Mouse (Mus musculus): ENCODE results near the gene Fhit. TPM values are rescaled to one million over a fixed set of nuclear protein-coding genes. Genes with fewer than 3 reads are reported as not detected.

Gene Fhit
- polyA plus RNA-seq, 1 experiment from 2014 or later = 7.8 TPM

GRCm38 (mm10) chr14:10452234-10452633 lies 709.6 kb downstream of the Fhit start:
- no peaks in the 10 kb centered on the region for H3K9me3 ChIP-seq
- H3K27ac ChIP-seq = no peak overlapping the region
- H3K4me1 ChIP-seq (replicated peaks) = peaks cover 10% of the 10 kb centered on the region
- H3K4me3 ChIP-seq (replicated peaks) = no peak overlapping the region
- WGBS = 91% methylated on average over 5 of the region's 5 CpGs
- no peak overlapping the region for H3K9ac ChIP-seq (replicated peaks)
- ATAC-seq = no peak
- no peaks in the 10 kb centered on the region for H3K27me3 ChIP-seq
- H3K36me3 ChIP-seq = no peaks in the 10 kb centered on the region
- no peak overlapping the region for H3K4me2 ChIP-seq (replicated peaks)

DNA sequence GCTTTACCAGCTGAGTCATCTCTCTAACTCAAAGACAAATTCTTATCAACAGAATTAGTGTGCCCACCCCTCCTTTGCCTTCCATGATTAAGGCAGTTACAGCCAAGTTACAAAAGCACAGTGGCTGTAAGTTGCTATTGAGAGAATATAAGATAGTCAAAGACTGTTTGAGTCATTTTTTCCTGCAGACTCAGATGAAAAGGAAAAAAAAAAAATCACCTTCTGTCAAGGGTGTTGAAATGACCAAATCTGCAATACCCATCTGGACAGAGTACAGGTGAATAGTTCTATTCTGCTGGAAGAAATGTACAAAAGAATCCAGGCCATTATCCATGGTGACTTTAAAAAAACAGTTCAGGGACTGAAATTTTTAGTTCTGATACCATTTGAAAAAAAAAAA lies 716.5 kb downstream of the Fhit start:
- H3K36me3 ChIP-seq = no peaks in the 10 kb centered on the region
- H3K9ac ChIP-seq (replicated peaks) = no peak overlapping the region
- no peaks in the 10 kb centered on the region for H3K9me3 ChIP-seq
- H3K4me1 ChIP-seq (replicated peaks) = no peaks in the 10 kb centered on the region
- no peak overlapping the region for H3K4me2 ChIP-seq (replicated peaks)
- H3K4me3 ChIP-seq (replicated peaks) = no peak overlapping the region
- no peak for ATAC-seq
- H3K27ac ChIP-seq = no peak overlapping the region
- H3K27me3 ChIP-seq = no peaks in the 10 kb centered on the region

GRCm38 (mm10) chr14:10439007-10439749 lies 722.7 kb downstream of the Fhit start:
- no peaks in the 10 kb centered on the region for H3K27me3 ChIP-seq
- no peaks in the 10 kb centered on the region for H3K36me3 ChIP-seq
- H3K4me1 ChIP-seq (replicated peaks) = no peaks in the 10 kb centered on the region
- H3K9ac ChIP-seq (replicated peaks) = no peak overlapping the region
- WGBS = 55% methylated on average over 1 of the region's 1 CpGs
- no peak overlapping the region for H3K4me2 ChIP-seq (replicated peaks)
- H3K9me3 ChIP-seq = no peaks in the 10 kb centered on the region
- no peak overlapping the region for H3K4me3 ChIP-seq (replicated peaks)
- no peak overlapping the region for H3K27ac ChIP-seq
- no peak for ATAC-seq

- Histone ChIP-seq H3K4me2 (replicated peaks) (no peak overlapping the region), H3K9ac (replicated peaks) (no peak overlapping the region), H3K36me3 (no peaks in the 10 kb centered on the region), H3K4me3 (replicated peaks) (no peak overlapping the region), H3K4me1 (replicated peaks) (no peaks in the 10 kb centered on the region), H3K27ac (no peak overlapping the region), H3K27me3 (no peaks in the 10 kb centered on the region), H3K9me3 (no peaks in the 10 kb centered on the region)
- 90% methylated on average over 1 of the region's 1 CpGs for WGBS
- ATAC-seq = no peak
These were observed 725.6 kb downstream of the Fhit start for GRCm38 (mm10) chr14:10436193-10436592.

DNA sequence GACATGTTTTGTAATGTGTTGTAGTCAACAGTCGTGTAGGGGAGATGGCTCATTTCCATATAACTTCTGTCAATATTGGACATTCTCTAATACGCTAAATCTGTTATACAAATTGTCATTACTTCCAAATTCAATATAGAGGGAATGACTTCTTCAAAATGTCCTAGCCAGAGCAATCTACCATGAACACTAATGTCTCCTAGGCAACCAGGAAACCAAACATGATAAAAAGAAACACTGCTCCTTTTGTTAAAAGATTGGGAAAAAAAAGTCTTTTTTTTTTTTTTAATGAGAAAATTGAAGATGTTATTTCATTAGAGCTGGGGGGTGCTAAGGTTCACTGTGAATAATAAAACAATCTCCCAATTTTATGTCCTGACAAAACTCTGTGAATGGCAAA lies 729.3 kb downstream of the Fhit start:
- WGBS = 87% methylated on average over 2 of the region's 2 CpGs
- ATAC-seq = no peak

DNA sequence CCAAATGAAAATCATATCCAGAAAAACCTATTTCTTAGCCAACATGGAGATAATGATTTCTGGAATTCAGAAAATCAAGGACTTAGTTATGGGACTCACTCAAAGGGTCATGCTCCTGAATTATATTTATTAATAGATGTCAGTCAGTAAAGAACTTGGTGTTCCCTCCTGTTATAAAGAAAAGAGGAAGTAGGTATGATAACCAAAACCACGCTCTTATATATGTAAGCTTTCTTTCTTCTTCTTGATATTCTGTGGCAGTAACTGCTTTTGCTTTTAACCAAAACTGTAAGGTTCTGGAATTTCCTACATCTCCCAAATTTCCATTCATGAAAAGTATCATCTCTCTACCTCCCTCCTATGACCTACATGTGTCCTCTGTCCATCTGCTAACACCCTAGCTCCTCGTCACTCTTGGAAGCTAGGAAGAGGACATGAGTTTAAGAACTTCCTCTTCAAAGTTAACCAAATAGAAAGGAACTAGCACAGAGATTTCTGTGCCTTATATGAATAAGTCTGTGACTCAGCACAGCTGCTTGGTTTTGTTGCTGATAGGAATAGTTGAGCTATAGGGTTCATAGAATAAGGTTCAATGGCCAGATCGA lies 731.3 kb downstream of the Fhit start:
- no peak for ATAC-seq
- H3K27ac ChIP-seq = no peak overlapping the region
- no peaks in the 10 kb centered on the region for H3K4me1 ChIP-seq (replicated peaks)
- no peak overlapping the region for H3K9ac ChIP-seq (replicated peaks)
- no peak overlapping the region for H3K4me3 ChIP-seq (replicated peaks)
- H3K9me3 ChIP-seq = no peaks in the 10 kb centered on the region
- 93% methylated on average over 3 of the region's 3 CpGs for WGBS
- no peak overlapping the region for H3K4me2 ChIP-seq (replicated peaks)
- no peaks in the 10 kb centered on the region for H3K36me3 ChIP-seq
- H3K27me3 ChIP-seq = no peaks in the 10 kb centered on the region

More for the DNA sequence above, 729.3 kb downstream of the Fhit start:
- H3K4me3 ChIP-seq (replicated peaks) = no peak overlapping the region
- H3K27me3 ChIP-seq = no peaks in the 10 kb centered on the region
- no peak overlapping the region for H3K4me2 ChIP-seq (replicated peaks)
- H3K9me3 ChIP-seq = no peaks in the 10 kb centered on the region
- H3K27ac ChIP-seq = no peak overlapping the region
- H3K36me3 ChIP-seq = no peaks in the 10 kb centered on the region
- H3K9ac ChIP-seq (replicated peaks) = no peak overlapping the region
- H3K4me1 ChIP-seq (replicated peaks) = no peaks in the 10 kb centered on the region

GRCm38 (mm10) chr14:10423499-10423898 lies 738.3 kb downstream of the Fhit start:
- no peak overlapping the region for H3K4me3 ChIP-seq (replicated peaks)
- no peaks in the 10 kb centered on the region for H3K36me3 ChIP-seq
- H3K9ac ChIP-seq (replicated peaks) = no peak overlapping the region
- H3K4me1 ChIP-seq (replicated peaks) = no peaks in the 10 kb centered on the region
- 18% methylated on average over 3 of the region's 3 CpGs for WGBS
- no peaks in the 10 kb centered on the region for H3K9me3 ChIP-seq
- no peaks in the 10 kb centered on the region for H3K27me3 ChIP-seq
- ATAC-seq = no peak
- no peak overlapping the region for H3K4me2 ChIP-seq (replicated peaks)
- H3K27ac ChIP-seq = no peak overlapping the region

DNA sequence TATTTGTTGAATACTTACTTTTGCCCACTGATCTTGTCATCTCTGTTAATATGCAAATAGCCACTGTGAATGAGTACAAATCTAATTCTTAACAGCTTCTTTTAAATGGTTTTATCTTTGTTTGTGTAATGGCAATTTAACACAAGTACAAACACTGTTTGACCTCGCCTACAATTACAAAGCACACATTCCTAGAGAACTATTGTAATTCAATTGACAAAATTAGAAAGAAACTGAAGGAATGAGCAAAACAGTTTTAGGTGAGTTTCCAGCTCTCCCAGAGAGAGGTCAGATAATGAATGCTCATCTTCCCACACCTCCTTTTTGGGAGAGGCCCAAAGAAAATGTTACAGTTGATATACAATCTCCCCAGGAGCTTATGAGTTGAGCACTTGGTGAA lies 739.6 kb downstream of the Fhit start:
- no peak overlapping the region for H3K4me2 ChIP-seq (replicated peaks)
- no peaks in the 10 kb centered on the region for H3K27me3 ChIP-seq
- H3K9ac ChIP-seq (replicated peaks) = no peak overlapping the region
- no peak overlapping the region for H3K4me3 ChIP-seq (replicated peaks)
- ATAC-seq = no peak
- H3K36me3 ChIP-seq = no peaks in the 10 kb centered on the region
- WGBS = 67% methylated on average over 1 of the region's 1 CpGs
- H3K9me3 ChIP-seq = no peaks in the 10 kb centered on the region
- H3K27ac ChIP-seq = no peak overlapping the region
- H3K4me1 ChIP-seq (replicated peaks) = no peaks in the 10 kb centered on the region

GRCm38 (mm10) chr14:10415068-10415467 lies 746.8 kb downstream of the Fhit start:
- Histone ChIP-seq H3K4me3 (replicated peaks) (no peak overlapping the region), H3K9me3 (no peaks in the 10 kb centered on the region), H3K4me1 (replicated peaks) (no peaks in the 10 kb centered on the region), H3K27ac (no peak overlapping the region), H3K4me2 (replicated peaks) (no peak overlapping the region), H3K9ac (replicated peaks) (no peak overlapping the region), H3K27me3 (no peaks in the 10 kb centered on the region), H3K36me3 (no peaks in the 10 kb centered on the region)
- ATAC-seq = no peak
- WGBS = 70% methylated on average over 5 of the region's 5 CpGs

- Histone ChIP-seq H3K27me3 (no peaks in the 10 kb centered on the region), H3K9ac (replicated peaks) (no peak overlapping the region), H3K4me1 (replicated peaks) (no peaks in the 10 kb centered on the region), H3K9me3 (no peaks in the 10 kb centered on the region), H3K36me3 (no peaks in the 10 kb centered on the region), H3K27ac (no peak overlapping the region), H3K4me3 (replicated peaks) (no peak overlapping the region), H3K4me2 (replicated peaks) (no peak overlapping the region)
- WGBS = 96% methylated on average over 3 of the region's 3 CpGs
- ATAC-seq = no peak
These were observed 752.4 kb downstream of the Fhit start for GRCm38 (mm10) chr14:10409306-10409962.

- H3K36me3 ChIP-seq = no peaks in the 10 kb centered on the region
- no peaks in the 10 kb centered on the region for H3K4me1 ChIP-seq (replicated peaks)
- no peak overlapping the region for H3K27ac ChIP-seq
- WGBS = 81% methylated on average over 1 of the region's 1 CpGs
- ATAC-seq = no peak
- H3K4me2 ChIP-seq (replicated peaks) = no peak overlapping the region
- no peak overlapping the region for H3K9ac ChIP-seq (replicated peaks)
- H3K9me3 ChIP-seq = no peaks in the 10 kb centered on the region
- H3K4me3 ChIP-seq (replicated peaks) = no peak overlapping the region
- H3K27me3 ChIP-seq = no peaks in the 10 kb centered on the region
These were observed 756.5 kb downstream of the Fhit start for GRCm38 (mm10) chr14:10405346-10405745.

DNA sequence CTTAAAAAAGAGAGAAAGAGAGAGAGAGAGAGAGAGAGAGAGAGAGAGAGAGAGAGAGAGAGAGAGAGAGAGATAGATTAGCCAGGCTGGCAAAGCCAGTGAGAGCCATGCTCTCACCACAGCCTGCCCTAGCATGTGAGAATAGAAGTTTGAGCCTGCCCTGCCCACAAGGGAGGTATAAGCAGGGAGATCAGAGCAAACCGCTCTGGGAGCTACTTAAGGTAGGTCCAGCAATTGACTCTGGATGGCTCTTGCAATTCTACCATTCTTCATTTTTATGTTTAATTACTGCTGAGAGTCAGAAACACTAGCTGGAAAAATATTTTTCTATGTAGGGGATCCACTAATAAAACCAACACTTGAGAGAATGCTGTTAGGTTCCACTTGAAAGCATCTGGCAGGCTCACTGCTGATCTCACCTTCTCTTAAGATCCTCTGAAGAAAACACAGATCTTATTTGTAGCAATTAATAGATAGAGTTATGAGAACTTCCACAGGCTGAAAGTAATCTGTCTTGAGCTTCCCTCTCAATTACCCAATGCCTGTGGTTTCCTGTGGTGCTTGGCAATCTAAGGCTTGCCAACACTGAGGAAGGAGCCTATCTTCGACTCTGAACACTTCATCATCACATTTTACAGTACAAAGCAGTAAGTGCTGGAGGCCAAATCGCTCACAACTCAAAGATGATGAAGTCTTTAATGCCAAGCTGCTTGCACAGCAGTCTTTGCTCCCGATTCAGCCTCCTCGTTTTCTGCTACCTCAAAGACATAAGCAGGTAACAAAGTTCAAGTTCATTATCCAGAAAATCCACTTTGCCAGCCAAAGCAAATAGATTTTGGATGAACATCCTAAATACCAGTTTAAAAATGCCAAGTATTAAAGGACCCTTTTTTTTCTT lies 793.8 kb downstream of the Fhit start:
- Histone ChIP-seq H3K27me3 (no peaks in the 10 kb centered on the region), H3K27ac (no peak overlapping the region), H3K9ac (replicated peaks) (no peak overlapping the region), H3K36me3 (no peaks in the 10 kb centered on the region), H3K4me1 (replicated peaks) (no peaks in the 10 kb centered on the region), H3K4me2 (replicated peaks) (no peak overlapping the region), H3K4me3 (replicated peaks) (no peak overlapping the region), H3K9me3 (no peaks in the 10 kb centered on the region)
- no peak for ATAC-seq
- 74% methylated on average over 5 of the region's 5 CpGs for WGBS

Measured in midbrain, embryonic 13.5 days (tissue).